19 mouse cellular contexts compared by ENCODE assay signal in the genomic region with DNA sequence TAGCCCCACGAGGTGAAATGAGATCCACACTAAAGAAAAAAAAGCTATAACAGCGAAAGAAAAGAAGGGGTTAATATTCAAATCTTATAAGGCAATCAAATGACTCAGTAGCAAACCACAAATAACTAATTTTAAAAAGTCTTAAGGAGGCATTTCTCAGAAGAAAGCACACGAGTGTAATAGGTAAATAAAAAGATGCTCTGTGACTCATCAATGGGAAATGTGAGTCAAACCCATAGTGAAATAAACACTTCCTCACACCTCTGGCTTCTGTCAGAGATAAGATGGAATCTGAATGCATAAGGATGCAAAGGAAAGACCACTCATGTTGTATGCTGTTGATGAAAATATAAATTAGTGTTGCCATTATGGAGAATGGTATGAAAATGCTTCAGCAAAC.
DNase-seq lines count a peak whose midpoint lies in the region; ATAC-seq and TF ChIP-seq lines count a peak whose summit lies in the region.
"Had no signal": no experiment of that assay in that cellular context is flagged by ENCODE, and none has a peak within 500 bp of the region (broad histone marks: within the 10 kb centered on the region; RNA-seq: fewer than 3 reads in every experiment).

No protein-coding gene starts in this region.

- peak; percentile 53 for DNase-seq in midbrain, embryonic 11.5 days (ENCODE audit: low spot score, missing footprints)
- DNase-seq in midbrain, postnatal 0 days (ENCODE audit: low spot score) = no peak
- no peak for DNase-seq in urinary bladder, postnatal 10 days (ENCODE audit: low spot score)
- DNase-seq in gastrocnemius, adult 2 months = no peak
- DNase-seq: adrenal gland, adult 8-10 months; adrenal gland, postnatal 25 days; cerebellum, adult 11-12 months; cerebellum, adult 8-10 months; cerebellum, postnatal 14 days; gastrocnemius, postnatal 14 days; heart, adult 11 months had no signal

- H3K4me3 ChIP-seq in midbrain, embryonic 11.5 days (ENCODE audit: low read depth, low read length) = no peak overlapping the region
- no peak overlapping the region for H3K4me3 ChIP-seq in midbrain, postnatal 0 days (ENCODE audit: low read depth, low read length)
- H3K4me3 ChIP-seq in gastrocnemius, adult 2 months = no peak overlapping the region
- H3K4me3 ChIP-seq: forebrain, embryonic 10.5 days; forebrain, embryonic 13.5 days; hindbrain, embryonic 12.5 days had no signal

- 64% methylated on average over 3 of the region's 3 CpGs for WGBS in midbrain, embryonic 11.5 days
- 59% methylated on average over 3 of the region's 3 CpGs for WGBS in midbrain, postnatal 0 days

- no peaks in the 10 kb centered on the region for H3K9me3 ChIP-seq in midbrain, embryonic 11.5 days (ENCODE audit: control insufficient read depth, low read length)
- H3K9me3 ChIP-seq in midbrain, postnatal 0 days (ENCODE audit: low read length) = no peaks in the 10 kb centered on the region
- H3K9me3 ChIP-seq: forebrain, embryonic 10.5 days; forebrain, embryonic 13.5 days; hindbrain, embryonic 12.5 days had no signal

- TF ChIP-seq CTCF in midbrain, postnatal 0 days (IDR thresholded peaks at IDR 0.05) = no peak
- no peak for TF ChIP-seq CTCF in gastrocnemius, adult 2 months (IDR thresholded peaks at IDR 0.05)

- ATAC-seq in midbrain, embryonic 11.5 days (ENCODE audit: low FRiP score) = no peak
- ATAC-seq in midbrain, postnatal 0 days (ENCODE audit: low FRiP score) = no peak
- ATAC-seq in CD4-positive, CD25-positive, alpha-beta regulatory T cell, adult 4 months = peak; percentile 64
- peak; percentile 73 for ATAC-seq in inflammation-experienced regulatory T-cells, adult 6 months
- ATAC-seq: hindbrain, embryonic 16.5 days; intestine, postnatal 0 days had no signal

- no peak overlapping the region for H3K4me2 ChIP-seq in midbrain, embryonic 11.5 days
- no peak overlapping the region for H3K4me2 ChIP-seq in midbrain, postnatal 0 days (ENCODE audit: low read depth, low read length, poor library complexity, severe bottlenecking)
- H3K4me2 ChIP-seq: forebrain, embryonic 13.5 days; heart, embryonic 11.5 days; hindbrain, embryonic 12.5 days had no signal

- H3K4me1 ChIP-seq in midbrain, embryonic 11.5 days (ENCODE audit: control insufficient read depth, insufficient read depth, low read length) = peaks cover 10% of the 10 kb centered on the region; the same call in 1 of the 2 replicates
- H3K4me1 ChIP-seq in midbrain, postnatal 0 days (ENCODE audit: insufficient read depth, low read length) = peaks cover 4% of the 10 kb centered on the region; the same call in 1 of the 2 replicates

- H3K27me3 ChIP-seq in midbrain, embryonic 11.5 days (ENCODE audit: control insufficient read depth, insufficient read depth, low read length) = no peaks in the 10 kb centered on the region
- H3K27me3 ChIP-seq in midbrain, postnatal 0 days (ENCODE audit: insufficient read depth, low read length) = no peaks in the 10 kb centered on the region
- H3K27me3 ChIP-seq: hindbrain, embryonic 12.5 days had no signal

- H3K9ac ChIP-seq in midbrain, embryonic 11.5 days (ENCODE audit: low read length) = no peak overlapping the region
- H3K9ac ChIP-seq in midbrain, postnatal 0 days (replicated peaks; ENCODE audit: low read length, poor library complexity, severe bottlenecking) = no peak overlapping the region
- H3K9ac ChIP-seq: forebrain, embryonic 13.5 days; hindbrain, embryonic 12.5 days had no signal

- intact Hi-C loops in gastrocnemius, adult 2 months (cut with DNase I) = no loop called here

- no peak overlapping the region for H3K27ac ChIP-seq in midbrain, embryonic 11.5 days (ENCODE audit: low read depth, low read length)
- no peak overlapping the region for H3K27ac ChIP-seq in midbrain, postnatal 0 days (ENCODE audit: low read depth, low read length)
- no peak overlapping the region for H3K27ac ChIP-seq in gastrocnemius, adult 2 months
- H3K27ac ChIP-seq: forebrain, embryonic 10.5 days; forebrain, embryonic 13.5 days; hindbrain, embryonic 12.5 days had no signal

- H3K36me3 ChIP-seq in midbrain, embryonic 11.5 days (ENCODE audit: control insufficient read depth, insufficient read depth, low read length) = no peaks in the 10 kb centered on the region
- no peaks in the 10 kb centered on the region for H3K36me3 ChIP-seq in midbrain, postnatal 0 days (ENCODE audit: insufficient read depth, low read length)
- H3K36me3 ChIP-seq: forebrain, embryonic 10.5 days; hindbrain, embryonic 12.5 days had no signal

Comparison
In these comparisons a context has a peak if more than half of its experiments do, and no peak if none do; other contexts are left out.
1. ATAC-seq: peak in CD4-positive, CD25-positive, alpha-beta regulatory T cell, adult 4 months (single experiment) and inflammation-experienced regulatory T-cells, adult 6 months (single experiment); none in midbrain, embryonic 11.5 days (single experiment) and midbrain, postnatal 0 days (single experiment).